Mouse (Mus musculus) hindbrain, embryonic 16.5 days (tissue): ENCODE results near the gene Atp10b. TPM values are rescaled to one million over a fixed set of nuclear protein-coding genes. Genes with fewer than 3 reads are reported as not detected.

ENCODE experiments used
- ATAC-seq: fragments of 200-750 bp; cut with Nextera tagmentation; 2 replicates; pipeline ENCODE4 v1.8.0; 2017; ENCODE audit warnings: moderate TSS enrichment, moderate library complexity
- H3K27ac ChIP-seq: fragments of 300-500 bp; sonication (generic); 2 replicates; pipeline ENCODE4 v1.5.1; 2014; ENCODE audit warnings: low read depth, mild to moderate bottlenecking, control low read depth, low read length, moderate library complexity
- H3K27me3 ChIP-seq: fragments of 300-500 bp; sonication (generic); replicated peaks from 2 replicates; pipeline ENCODE4 v1.6.1; 2014; ENCODE audit warnings: low read length; ENCODE audit not compliant: control insufficient read depth, insufficient read depth
- H3K36me3 ChIP-seq: fragments of 300-500 bp; sonication (generic); 2 replicates; pipeline ENCODE4 v1.6.1; 2014; ENCODE audit warnings: mild to moderate bottlenecking, low read length, moderate library complexity, mixed read lengths; ENCODE audit not compliant: control insufficient read depth, insufficient read depth
- H3K4me1 ChIP-seq: fragments of 300-500 bp; sonication (generic); 2 replicates; pipeline ENCODE4 v1.6.1; 2014; ENCODE audit warnings: low read depth, low read length; ENCODE audit not compliant: control insufficient read depth, insufficient read depth
- H3K4me2 ChIP-seq: fragments of 300-500 bp; sonication (generic); 2 replicates; pipeline ENCODE4 v1.6.1; 2014; ENCODE audit warnings: mild to moderate bottlenecking, low read length, control low read depth, moderate library complexity
- H3K4me3 ChIP-seq: fragments of 300-500 bp; sonication (generic); 2 replicates; pipeline ENCODE4 v1.5.1; 2014; ENCODE audit warnings: mild to moderate bottlenecking, low read length, control low read depth, moderate library complexity
- H3K9ac ChIP-seq: fragments of 300-500 bp; sonication (generic); 2 replicates; pipeline ENCODE4 v1.6.1; 2014; ENCODE audit warnings: low read depth, mild to moderate bottlenecking, control low read depth, low read length, moderate library complexity
- H3K9me3 ChIP-seq: fragments of 300-500 bp; sonication (generic); 2 replicates; pipeline ENCODE4 v1.6.1; 2014; ENCODE audit warnings: mild to moderate bottlenecking, low read length, moderate library complexity; ENCODE audit not compliant: control insufficient read depth
- WGBS: fragments of 180-500 bp; shearing (Covaris S2); extraction: QIAGEN DNeasy Blood & Tissue Kit; methylation state at CpG from one replicate; pipeline ENCODE4 v1.1.7; 2014; 5-methylcytosine and 5-hydroxymethylcytosine counted together
- polyA plus RNA-seq: library from polyadenylated mRNA; unstranded; fragments of >200 nt; fragmentation: Nextera tagmentation; extraction: Ambion mirVana; gene quantifications from 2 replicates; pipeline ENCODE4 v1.2.1, GENCODE M21; 2015

Gene Atp10b
- polyA plus RNA-seq, 1 experiment from 2014 or later, result 0.31 TPM

DNA sequence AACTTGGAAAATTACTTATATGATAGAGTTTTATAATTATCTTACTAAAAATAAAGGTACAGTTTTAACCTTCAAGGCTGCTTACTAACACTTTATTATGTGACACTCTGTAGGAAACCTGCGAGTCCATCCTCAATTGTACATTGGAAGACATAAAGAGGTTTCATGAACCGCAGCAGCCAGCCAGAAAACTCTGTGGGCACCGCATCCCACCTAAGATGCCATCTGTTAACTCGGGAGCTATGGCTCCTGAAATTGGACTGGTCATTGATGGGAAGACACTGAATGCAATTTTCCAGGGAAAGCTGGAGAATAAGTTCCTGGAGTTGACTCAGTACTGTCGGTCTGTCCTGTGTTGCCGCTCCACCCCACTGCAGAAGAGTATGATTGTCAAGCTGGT is 80.6 kb downstream of the Atp10b start:
- Histone ChIP-seq H3K4me3 (no peak overlapping the region), H3K27ac (no peak overlapping the region), H3K9ac (no peak overlapping the region), H3K9me3 (no peaks in the 10 kb centered on the region), H3K4me1 (no peaks in the 10 kb centered on the region), H3K27me3 (no peaks in the 10 kb centered on the region), H3K36me3 (no peaks in the 10 kb centered on the region), H3K4me2 (no peak overlapping the region)
- ATAC-seq, result no peak
- WGBS, result 90% methylated on average over 6 of the region's 6 CpGs

DNA sequence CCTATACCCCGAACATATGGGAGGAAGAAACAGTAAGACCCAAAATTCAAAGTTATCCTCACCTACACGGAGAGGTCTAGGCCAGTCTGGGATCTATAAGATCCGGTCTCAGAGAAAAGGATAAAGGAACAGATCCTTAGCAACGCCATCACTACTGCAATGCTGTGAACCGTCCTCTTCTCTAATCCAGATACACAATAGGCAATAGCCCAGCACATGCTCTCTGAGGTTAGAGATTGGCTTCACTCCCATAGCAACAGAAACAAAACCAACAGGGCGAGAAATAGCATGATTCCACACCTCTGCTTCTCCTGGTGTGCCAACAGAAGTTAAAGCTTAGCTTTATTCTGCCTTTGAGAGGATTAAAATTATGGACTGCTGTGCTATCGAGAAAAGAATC is 82.4 kb downstream of the Atp10b start:
- ATAC-seq, result peak; percentile 71
- Histone ChIP-seq H3K4me1 (no peaks in the 10 kb centered on the region), H3K27me3 (no peaks in the 10 kb centered on the region), H3K4me3 (no peak overlapping the region), H3K36me3 (no peaks in the 10 kb centered on the region), H3K27ac (no peak overlapping the region), H3K9me3 (no peaks in the 10 kb centered on the region), H3K4me2 (no peak overlapping the region), H3K9ac (no peak overlapping the region)
- WGBS, result 63% methylated on average over 7 of the region's 7 CpGs

DNA sequence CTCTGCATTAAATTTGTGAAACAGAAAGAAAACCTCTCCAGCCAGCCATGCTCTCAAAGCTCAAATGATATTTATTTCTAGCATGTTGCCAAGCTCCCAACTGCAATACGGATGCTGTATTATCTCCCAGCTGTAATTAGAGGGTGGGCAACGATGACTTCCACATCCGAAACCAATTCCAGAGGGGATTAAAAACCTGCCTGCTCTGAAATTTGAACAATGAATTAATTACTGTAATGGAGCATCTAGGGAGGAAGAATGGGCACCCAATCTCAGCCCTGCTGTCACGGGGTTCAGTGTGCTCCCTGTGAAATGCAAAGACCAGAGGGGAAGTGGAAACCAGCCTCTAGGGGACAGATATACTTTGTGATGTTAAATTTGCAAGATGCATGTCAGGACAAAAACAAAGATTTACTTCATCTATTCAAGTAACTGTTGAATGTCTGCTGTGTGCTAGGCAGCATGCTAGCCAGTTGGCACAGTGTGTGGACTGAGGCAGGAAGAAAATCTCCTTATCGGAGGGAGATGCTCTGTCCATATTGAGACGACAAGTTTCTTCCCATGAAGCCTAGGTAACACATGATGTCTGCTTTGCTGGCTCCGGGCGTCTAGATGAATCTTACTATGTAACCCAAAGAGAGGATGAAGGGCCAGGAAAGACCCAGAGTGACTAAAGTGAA is 86.8 kb downstream of the Atp10b start:
- Histone ChIP-seq H3K4me2 (no peak overlapping the region), H3K4me1 (no peaks in the 10 kb centered on the region), H3K27ac (0 out of 2 replicates have a peak overlapping the region, but pooled peaks have one; percentile 5), H3K4me3 (no peak overlapping the region), H3K9me3 (no peaks in the 10 kb centered on the region), H3K9ac (no peak overlapping the region), H3K36me3 (no peaks in the 10 kb centered on the region), H3K27me3 (no peaks in the 10 kb centered on the region)
- WGBS, result 58% methylated on average over 8 of the region's 8 CpGs
- ATAC-seq, result peak; percentile 17; the same call in 1 of the 2 replicates

DNA sequence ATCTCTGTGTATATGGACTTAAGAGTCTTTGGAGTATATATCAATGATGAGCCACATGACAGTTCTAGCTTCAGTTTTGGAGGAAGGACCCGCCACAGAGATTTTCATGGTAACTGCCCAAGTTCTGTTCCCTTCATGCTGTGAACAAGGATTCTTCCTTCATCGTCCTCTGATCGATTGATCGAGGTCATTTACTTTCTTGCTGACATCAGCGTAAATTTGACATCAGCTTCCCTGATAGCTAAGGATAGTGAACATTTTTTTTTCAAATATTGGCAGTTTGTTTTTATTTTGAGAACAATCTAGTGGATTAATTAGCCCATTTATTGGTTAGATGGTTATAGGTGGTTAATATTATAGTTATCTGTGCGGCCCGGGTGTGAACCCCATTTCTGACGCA is 90.1 kb downstream of the Atp10b start:
- ATAC-seq, result no peak
- Histone ChIP-seq H3K4me3 (no peak overlapping the region), H3K9me3 (no peaks in the 10 kb centered on the region), H3K36me3 (no peaks in the 10 kb centered on the region), H3K4me2 (no peak overlapping the region), H3K27ac (no peak overlapping the region), H3K9ac (no peak overlapping the region), H3K27me3 (no peaks in the 10 kb centered on the region), H3K4me1 (no peaks in the 10 kb centered on the region)
- 95% methylated on average over 8 of the region's 8 CpGs for WGBS

DNA sequence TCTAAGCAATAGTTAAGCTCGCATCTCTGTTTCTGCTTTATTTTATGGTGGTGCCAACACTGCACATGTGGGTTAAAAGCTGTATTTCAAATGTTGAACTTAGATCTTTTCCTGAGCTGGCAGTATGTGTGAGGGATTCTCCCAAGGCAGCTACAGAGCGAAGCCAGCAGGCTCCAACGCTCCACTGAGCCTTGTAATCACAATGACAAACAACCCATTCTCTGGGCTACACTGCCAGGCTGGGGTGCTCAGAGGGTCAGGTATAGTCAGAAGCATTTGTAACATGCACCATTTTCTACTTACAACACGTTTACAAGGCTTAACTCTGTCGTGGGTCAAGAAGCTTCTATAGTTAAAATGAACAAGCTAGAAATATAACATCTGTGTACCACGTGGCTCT is 103.4 kb downstream of the Atp10b start:
- no peak overlapping the region for H3K4me3 ChIP-seq
- 42% methylated on average over 6 of the region's 6 CpGs for WGBS
- H3K27ac ChIP-seq, result no peak overlapping the region
- no peak overlapping the region for H3K9ac ChIP-seq
- no peaks in the 10 kb centered on the region for H3K36me3 ChIP-seq
- no peak overlapping the region for H3K4me2 ChIP-seq
- H3K4me1 ChIP-seq, result no peaks in the 10 kb centered on the region
- no peaks in the 10 kb centered on the region for H3K9me3 ChIP-seq
- no peaks in the 10 kb centered on the region for H3K27me3 ChIP-seq
- ATAC-seq, result 0 out of 2 replicates have a peak, but pooled peaks have one; percentile 45

DNA sequence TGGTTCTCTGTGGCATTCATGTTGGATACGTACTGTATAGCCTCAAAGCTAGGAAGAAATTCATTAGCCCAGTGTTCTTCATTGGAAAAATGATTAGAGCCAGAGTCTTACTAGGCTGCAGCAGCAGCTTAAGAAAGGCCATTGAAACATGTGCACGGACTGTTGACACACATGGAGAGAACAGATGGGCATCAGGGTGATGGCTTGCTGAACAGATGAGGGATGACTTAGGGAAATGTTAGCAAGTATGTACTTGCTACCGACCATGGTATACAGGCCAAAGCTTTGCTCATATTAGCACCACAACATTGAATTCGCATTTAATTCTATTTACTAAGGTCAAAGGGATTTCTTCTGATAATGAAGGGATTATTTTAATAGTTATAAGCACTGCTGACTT is 105.6 kb downstream of the Atp10b start:
- Histone ChIP-seq H3K9me3 (no peaks in the 10 kb centered on the region), H3K4me2 (no peak overlapping the region), H3K4me1 (no peaks in the 10 kb centered on the region), H3K9ac (no peak overlapping the region), H3K27ac (no peak overlapping the region), H3K36me3 (no peaks in the 10 kb centered on the region), H3K4me3 (no peak overlapping the region), H3K27me3 (no peaks in the 10 kb centered on the region)
- WGBS, result 68% methylated on average over 4 of the region's 4 CpGs
- ATAC-seq, result peak; percentile 74; the same call in 1 of the 2 replicates

DNA sequence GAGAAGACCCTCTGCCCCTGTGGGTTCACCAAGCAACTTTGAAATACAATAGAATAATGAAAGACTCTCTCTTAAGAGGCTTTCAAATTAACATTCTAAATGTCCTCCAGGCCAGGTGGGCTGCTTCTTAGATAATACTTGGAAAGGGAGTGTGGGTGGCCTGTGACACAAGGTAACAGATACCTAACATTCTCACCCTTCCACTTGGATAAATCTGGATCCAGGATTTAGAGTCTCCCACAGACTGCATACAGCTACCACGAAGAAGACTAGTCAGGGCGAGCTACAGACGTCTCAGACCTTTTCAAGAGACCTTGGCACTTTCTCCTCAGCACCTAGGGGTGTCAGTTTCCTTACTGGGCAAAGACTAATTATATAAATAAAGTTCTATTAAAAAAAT is 107.6 kb downstream of the Atp10b start:
- Histone ChIP-seq H3K4me1 (no peaks in the 10 kb centered on the region), H3K36me3 (no peaks in the 10 kb centered on the region), H3K4me3 (no peak overlapping the region), H3K9me3 (no peaks in the 10 kb centered on the region), H3K9ac (no peak overlapping the region), H3K27me3 (no peaks in the 10 kb centered on the region), H3K4me2 (no peak overlapping the region), H3K27ac (no peak overlapping the region)
- no peak for ATAC-seq
- WGBS, result 73% methylated on average over 3 of the region's 3 CpGs

DNA sequence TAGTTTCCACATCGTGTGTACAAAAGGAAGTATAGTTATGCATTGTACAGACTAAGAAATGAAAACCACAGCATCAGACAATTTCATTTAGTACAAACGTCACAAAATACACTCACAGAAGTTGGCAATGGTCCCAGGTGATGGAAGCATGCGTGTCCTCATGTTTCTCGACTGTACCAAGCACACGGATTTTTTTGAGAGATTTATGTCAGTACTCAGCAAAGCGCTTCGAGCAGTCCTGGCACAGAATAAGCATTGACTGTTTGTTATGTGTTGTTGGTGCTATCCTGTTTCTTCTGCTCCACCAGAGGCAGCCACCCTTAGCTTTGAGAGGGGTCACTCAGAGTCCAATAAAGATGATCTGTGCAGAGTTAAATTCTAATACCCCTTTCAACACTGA is 108.1 kb downstream of the Atp10b start:
- Histone ChIP-seq H3K4me1 (no peaks in the 10 kb centered on the region), H3K27me3 (no peaks in the 10 kb centered on the region), H3K9me3 (no peaks in the 10 kb centered on the region), H3K4me3 (no peak overlapping the region), H3K4me2 (no peak overlapping the region), H3K9ac (no peak overlapping the region), H3K36me3 (no peaks in the 10 kb centered on the region), H3K27ac (no peak overlapping the region)
- ATAC-seq, result no peak
- 85% methylated on average over 7 of the region's 7 CpGs for WGBS

DNA sequence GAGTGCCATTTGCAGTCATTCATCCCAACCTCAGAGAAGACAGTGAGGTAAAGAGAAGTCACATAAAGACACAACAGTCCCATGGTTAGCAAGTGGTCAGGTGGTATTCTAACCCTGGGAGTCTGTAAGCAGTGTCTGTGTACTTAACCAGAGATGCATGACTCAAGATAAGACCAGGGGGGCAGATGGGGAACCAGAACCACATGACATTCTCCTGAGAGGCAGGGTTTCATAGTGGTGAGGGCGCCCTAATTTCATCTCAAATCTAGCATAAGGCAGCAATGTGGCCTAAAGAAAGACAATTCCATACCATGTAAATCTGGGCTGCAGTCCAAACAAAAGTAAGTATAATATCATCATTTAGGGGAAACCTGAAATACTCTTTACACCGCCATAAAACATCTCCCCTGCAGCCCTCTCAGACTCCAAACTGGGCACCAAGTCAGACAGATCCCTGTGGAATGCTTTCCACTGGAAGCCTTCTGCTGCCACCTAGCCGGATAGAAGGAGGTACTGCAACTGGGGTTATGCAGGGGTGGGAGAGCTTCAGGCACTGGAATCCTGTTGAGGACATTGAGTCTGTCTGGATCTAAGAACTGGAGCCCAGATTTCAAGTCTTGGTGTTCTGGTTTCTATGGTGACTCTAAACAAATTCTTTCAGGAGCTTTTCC is 114.0 kb downstream of the Atp10b start:
- WGBS, result 41% methylated on average over 3 of the region's 3 CpGs
- ATAC-seq, result peak; percentile 71; the same call in 1 of the 2 replicates
- H3K27me3 ChIP-seq, result no peaks in the 10 kb centered on the region
- H3K9me3 ChIP-seq, result no peaks in the 10 kb centered on the region
- H3K4me2 ChIP-seq, result no peak overlapping the region
- no peak overlapping the region for H3K4me3 ChIP-seq
- H3K4me1 ChIP-seq, result no peaks in the 10 kb centered on the region
- H3K36me3 ChIP-seq, result no peaks in the 10 kb centered on the region
- H3K27ac ChIP-seq, result no peak overlapping the region
- H3K9ac ChIP-seq, result no peak overlapping the region
